Mouse (Mus musculus) heart, postnatal 10 days (tissue): ENCODE results near the gene Gpr107. TPM values are rescaled to one million over a fixed set of nuclear protein-coding genes. Genes with fewer than 3 reads are reported as not detected.
"Not testable (repeated sequence)": the region's sequence is repeated elsewhere in the genome, so short reads cannot be mapped to it uniquely, and the experiment has no call there.

Experiments
- DNase-seq, 2 experiments: peaks; one replicate each; pipeline ENCODE4 v3.0.0; 2021
- intact Hi-C: fragments of 180-260 bp; cut with DNase I; formaldehyde crosslinking; loops from one replicate; pipeline ENCODE4 v1.15.1; 2025
- total RNA-seq, 2 experiments: library from RNA; stranded (reverse); gene quantifications; 2 replicates each; pipeline ENCODE4 v1.2.3; 2021

Gpr107 gene
- total RNA-seq, 2 experiments from 2014 or later = 42.1 to 42.3 TPM

DNA sequence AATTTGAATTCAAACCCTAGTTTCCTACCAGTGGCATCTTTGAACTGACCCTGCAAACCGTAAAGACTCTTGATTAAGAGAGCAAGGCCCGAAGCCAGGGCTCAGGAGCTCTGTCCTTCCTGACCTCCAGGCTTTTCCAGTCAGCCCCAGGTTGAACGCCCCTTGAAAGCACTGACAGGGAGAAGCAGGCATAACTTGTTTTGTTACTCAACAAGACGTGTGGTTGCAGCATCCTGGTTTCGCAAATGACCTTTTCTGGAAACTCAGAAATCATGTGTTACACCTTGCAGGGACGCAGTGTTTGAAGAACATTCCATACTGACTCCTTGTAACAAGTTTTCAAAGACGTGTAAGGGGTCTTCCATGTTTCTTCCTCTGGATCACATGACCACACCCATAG lies 5.1 kb upstream of the Gpr107 start:
- DNase-seq = no peak
- intact Hi-C loops = no loop called here

DNA sequence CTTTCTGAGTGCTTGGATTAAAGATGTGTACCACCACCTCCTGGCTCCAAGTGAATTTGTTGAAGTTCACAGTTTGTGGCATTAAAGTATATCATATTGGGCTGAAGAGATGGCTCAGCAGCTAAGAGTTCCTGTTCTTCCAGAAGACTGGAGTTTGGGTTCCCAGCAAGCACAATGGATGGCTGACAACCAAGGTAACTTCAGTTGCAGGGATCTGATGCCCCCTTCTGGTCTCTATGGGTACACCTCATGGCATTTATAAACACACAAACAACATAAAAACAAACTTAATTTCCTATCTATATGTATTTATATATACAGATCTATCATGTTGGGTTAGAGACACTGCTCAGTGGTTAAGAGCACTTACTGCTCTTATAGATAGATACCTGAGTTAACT lies 1.4 kb upstream of the Gpr107 start:
- no peak for DNase-seq
- intact Hi-C loops = loop anchor here (2.0 kb wide), 1 partner anchor 126 kb away; no protein-coding TSS in a partner anchor

DNA sequence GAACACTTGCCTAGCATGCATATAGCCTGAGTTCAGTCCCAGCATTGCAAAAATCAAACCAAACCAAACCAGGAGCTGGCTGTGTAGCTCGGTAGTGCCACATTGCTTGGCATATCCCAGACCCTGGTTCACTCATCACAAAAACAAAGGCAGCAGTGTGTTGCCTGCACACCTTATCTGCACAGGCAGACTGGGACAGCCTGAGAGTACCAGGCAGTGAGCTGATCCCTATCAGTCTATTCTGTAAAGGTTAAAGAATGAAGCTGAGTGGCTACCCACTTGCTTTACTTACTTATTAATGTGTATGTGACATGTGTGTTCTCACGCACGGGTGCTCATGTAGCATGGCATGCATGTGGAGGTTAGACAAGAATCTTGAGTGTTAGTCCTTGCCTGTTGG lies 4.7 kb downstream of the Gpr107 start:
- intact Hi-C loops = no loop called here
- DNase-seq = no peak

DNA sequence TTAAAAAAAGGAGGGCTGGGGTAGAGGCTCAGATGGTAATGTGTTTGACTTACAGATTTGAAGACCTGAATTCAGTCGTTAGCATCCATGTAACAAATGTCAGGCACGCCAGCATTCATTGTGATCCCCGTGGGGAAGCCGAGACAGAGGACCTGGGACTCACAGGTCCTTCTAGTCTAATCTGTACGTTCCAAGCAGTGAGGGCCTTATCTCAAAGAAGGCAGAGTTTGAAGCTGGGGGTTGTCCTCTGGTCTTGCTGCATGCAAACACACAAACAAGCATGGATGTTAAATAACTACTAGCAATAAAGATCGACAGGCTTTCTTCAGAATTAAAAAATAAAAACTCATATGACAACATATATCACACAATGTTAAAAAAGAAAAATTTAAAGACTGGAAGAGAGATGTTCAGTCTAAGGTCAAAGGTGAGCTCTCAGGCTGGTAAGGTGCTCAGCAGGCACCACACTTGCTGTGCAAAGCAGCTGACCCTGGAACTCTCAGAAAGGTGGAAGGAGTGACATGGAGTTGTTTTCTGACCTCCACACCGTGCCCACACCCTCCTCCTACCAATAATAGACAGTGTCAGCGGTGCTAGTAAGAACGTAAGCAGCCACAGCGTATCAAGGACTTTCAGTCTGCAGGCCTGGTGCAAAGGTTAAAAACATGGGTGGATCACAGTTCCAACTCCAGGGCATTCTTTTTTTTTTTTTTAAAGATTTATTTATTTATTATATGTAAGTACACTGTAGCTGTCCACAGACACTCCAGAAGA lies 8.2 kb downstream of the Gpr107 start:
- intact Hi-C loops = no loop called here
- no peak for DNase-seq

DNA sequence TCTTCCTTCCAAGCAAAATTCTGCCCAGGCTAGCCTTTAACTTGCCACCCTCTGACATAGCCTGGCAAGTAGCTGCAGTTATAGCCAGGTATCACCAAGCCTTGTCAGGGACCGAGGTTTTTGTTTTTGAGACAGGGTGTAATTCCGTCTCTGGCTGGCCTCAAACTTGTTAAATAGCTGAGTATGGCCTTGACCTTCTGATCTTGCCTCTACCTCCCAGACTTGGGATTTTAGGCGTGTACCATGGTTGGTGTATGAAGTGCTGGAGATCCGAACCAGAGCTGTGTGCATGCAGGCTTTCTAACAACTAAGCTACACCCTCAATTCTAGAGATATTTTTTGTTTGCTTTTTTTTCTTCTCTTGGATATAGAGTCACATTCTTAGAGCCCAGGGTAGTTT lies 9.5 kb downstream of the Gpr107 start:
- intact Hi-C loops = no loop called here
- DNase-seq = no peak

DNA sequence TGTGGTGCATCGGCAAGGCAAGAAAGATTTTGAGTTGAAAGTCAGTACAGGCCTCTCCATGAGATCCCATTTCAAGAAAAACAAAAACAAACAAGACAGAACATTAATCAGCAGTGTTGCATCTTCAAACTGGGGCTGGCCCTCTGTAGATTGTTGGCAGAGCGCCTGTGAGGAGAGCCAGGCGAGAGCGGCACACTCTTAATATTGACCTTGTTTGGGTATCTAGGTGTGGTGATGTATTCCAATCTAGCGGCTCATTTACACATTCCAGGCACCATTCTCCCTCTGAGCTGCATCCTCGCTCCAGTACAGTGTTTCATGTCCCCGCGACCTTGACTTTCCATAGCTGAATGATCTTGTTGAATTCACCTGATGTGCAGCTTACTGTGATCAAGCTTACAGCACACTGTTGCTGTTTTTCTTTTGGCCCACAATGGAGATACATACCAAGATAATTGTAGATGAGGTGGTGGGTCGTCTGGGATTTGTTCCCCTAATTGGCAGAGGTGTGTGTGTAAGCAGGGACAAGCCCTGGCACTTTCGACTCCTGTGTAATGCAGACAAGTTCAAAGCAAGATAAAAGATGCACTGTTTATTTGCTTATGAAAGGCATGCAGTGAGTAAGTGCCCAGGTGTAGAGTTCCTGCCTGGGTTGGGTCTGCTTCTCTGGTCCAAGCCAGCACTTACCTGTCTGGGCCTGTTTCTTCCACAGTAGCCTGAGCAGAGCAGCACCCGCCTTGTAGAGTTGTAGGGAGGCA lies 11.4 kb downstream of the Gpr107 start:
- intact Hi-C loops = no loop called here
- DNase-seq = no peak

DNA sequence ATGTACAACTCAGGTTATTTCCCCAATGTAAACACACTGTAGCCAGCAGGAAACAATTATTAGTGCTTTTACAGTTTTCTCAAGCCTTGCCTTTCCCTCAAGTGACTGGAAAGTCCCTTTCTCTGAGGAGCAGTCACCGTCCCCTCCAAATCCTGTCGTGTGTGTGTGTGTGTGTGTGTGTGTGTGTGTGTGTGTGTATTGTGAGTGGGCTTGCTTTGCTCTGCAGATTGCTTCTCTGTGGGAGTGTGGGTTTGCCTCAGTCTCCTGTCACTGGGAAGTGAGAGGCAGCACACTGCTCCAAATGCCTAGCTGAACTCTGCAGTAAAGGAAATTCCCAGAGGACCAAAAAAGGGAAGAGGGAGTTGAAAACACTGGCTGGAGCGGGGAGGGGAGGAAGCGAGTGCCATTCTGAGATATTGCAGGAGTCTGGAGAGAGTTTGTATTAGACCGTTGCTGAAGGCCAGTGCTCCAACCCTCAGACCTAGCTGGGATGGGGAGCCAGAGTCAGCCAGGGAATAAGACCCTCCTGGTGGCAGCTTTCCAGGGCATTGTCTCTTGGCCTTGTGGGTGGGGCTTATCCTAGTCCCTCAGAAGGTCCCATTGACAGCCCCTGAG lies 12.8 kb downstream of the Gpr107 start:
- peak; percentile 66 to 69 for DNase-seq
- intact Hi-C loops = no loop called here

DNA sequence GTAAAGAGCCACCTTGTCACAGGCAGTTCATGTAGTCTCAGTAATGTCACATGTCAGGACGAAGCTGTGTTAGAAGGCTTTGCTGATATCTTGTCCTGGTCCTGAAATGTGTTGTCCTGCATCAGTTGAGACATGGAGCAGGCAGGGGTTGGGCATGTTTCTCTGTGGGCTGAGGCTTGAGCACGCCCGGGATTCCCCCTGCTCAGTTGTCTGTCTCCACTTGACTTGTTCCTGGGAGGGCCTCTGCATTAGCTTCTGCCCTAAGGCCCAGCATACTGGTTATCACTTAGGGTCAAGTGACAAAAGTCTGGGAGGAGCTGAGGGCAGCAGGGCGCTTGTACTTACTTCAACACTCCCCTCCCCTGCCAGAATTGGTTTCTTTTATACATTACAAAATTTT lies 13.4 kb downstream of the Gpr107 start:
- intact Hi-C loops = no loop called here
- DNase-seq = no peak

DNA sequence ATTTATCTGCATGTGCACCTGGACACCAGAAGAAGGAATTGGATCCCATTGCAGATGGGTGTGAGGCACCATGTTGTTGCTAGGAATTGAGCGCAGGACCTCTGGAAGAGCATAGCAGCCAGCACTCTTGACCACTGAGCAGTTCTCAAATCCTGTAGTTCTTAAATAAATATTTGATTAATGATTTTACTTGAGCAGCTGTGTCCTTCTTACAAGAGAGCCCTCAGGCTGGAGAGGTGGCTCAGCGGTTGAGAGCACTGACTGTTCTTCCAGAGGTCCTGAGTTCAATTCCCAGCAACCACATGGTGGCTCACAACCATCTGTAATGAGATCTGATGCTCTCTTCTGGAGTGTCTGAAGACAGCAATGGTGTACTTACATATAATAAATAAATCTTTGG lies 15.5 kb downstream of the Gpr107 start:
- intact Hi-C loops, DNase-seq: not testable (repeated sequence)

DNA sequence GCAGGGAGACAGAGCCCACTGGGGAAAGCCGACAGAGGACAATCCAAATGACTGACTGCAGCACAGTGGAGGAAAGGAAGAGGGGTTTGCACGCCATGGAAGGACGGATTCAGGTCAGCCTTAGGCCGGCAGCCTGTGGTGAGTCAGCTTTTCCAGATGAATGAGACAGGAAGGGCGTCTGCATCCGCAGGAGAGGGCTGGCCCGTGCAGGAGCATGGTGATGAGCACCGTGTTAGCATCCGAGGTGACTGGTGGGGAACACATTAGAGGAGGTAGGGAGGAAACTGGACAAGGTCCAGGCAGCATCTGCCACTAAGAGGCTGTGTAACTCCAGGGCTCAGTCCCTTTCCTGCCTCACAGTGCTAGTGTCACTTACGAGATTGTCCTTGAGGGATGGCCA lies 16.9 kb downstream of the Gpr107 start:
- intact Hi-C loops = no loop called here
- peak; percentile 53 to 57 for DNase-seq

DNA sequence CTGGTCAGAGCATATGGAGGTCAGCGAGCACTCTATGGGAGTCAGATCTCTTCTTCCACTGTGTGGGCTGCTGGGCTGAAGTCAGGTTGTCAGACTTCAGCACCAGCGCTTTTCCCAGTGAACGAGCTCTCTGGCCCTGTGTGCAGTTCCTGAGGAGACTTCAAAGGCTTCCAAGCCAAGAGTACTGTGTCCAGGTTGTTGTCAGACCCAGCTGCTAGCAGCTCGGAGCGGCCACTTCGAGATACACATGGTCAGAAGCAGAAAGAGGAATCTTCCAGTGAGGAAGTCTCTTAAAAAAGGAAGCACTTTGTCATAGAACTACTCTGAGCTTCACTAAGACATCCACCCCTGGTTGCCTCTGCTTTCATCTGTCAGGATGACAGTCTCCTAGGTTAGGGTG lies 18.0 kb downstream of the Gpr107 start:
- DNase-seq = no peak
- intact Hi-C loops = no loop called here

DNA sequence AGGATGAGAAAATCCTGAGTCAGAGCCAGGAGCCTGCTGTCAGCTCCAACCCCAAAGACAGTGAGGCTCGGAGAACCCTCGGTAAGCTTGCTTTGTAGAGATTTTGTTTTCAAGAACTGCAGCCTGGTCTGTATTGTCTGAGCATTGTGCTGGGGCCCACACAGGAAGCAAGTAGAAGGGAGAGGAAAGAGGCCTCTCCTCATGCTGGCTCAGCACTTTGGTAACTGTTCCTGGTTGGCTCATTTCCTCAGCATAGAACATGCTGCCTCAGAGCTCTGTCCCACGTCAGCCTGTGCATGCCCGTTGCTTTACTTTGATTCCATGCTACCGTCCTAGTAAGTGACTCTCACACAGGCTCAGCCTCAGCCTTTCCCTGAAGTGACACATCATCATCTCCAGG lies 19.9 kb downstream of the Gpr107 start:
- intact Hi-C loops = no loop called here
- peak; percentile 44 to 46 for DNase-seq

DNA sequence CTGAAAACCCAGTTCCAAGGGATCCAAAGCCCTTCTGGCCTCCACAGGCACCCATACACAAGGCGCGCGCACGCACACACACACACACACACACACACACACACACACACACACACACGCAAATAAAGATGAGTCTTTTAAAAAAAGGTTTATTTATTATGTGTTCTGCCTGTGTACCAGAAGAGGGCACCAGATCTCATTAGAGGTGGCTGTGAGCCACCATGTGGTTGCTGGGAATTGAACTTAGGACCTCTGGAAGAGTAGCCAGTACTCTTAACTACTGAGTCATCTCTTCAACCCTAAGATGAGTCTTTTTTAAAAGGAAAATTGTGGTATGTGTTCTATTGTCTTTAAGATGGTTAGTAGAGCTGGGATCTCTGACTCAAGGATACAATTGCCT lies 20.4 kb downstream of the Gpr107 start:
- no peak for DNase-seq
- intact Hi-C loops = no loop called here

DNA sequence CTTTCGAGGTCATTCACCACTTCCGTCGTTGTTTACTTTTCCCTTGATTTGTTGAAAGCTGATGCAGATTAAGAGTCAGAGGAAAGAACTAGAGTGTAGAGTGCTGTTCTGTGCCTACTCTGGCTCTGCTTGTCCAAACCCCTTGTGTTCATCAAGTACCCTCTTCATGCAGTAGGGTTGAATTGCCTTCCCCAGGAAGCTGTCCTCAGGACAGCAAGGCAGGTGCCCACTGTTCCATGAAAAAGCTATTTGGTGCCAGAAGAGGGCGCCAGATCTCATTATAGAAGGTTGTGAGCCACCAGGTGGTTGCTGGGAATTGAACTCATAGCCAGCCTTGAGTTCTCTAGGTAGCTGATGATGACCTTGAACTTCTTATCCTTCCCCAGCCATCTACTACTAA lies 21.2 kb downstream of the Gpr107 start:
- intact Hi-C loops = no loop called here
- DNase-seq = no peak

DNA sequence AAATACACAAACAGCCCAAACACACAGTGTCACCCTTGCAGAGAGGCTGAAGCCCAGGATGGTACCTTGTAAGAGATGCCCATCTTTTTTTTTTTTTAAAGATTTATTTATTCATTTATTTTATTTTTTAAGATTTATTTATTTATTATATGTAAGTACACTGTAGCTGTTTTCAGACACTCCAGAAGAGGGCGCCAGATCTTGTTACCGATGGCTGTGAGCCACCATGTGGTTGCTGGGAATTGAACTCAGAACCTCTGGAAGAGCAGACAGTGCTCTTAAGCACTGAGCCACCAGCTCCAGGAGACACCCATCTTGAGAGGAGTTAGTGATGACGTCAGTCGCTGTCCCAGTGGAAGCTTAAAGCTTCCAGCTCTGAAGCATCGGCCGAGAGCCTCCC lies 26.5 kb downstream of the Gpr107 start:
- intact Hi-C loops, DNase-seq: not testable (repeated sequence)

DNA sequence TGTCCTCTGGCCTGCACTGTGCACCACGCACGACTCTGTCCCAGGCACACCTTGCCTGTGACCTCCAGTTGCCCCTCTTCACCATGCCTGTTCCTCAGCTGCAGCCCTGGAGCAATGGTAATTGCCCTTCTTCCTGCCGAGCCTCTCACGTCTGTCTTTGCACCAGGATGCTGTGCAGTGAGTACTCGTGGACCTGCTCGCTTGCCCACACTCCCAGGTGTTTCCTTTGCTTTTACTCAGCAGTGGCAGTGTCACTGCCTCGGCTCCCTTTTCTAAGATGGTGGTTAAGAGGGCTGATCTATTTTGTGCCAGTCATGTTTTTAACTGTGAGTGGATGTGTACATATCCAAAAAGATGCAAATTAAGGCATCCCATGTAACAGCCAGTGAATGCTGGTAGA lies 27.4 kb downstream of the Gpr107 start:
- DNase-seq = no peak
- intact Hi-C loops = no loop called here

DNA sequence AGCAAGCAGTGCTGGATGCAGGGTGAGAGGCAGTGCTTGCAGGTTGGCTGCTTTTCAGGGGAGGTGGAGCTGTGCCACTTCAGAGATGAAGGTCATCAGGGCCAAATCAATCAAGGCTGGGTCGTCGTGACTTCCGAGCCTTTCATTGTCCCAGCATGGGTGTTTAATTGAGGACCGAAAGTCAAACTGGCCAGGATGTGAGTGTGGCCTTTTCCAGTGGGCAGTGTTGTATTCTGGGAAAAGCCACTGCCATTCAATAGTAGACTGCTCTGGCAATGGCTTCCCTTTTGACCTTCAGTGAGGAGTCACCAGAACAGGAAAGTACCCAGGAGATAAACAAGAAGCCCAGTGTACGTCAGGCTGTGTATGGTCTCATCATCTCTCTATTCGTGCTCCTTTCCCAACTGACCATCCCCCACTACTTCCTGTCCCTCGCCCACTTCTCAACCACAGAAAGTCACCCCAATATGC lies 28.0 kb downstream of the Gpr107 start:
- DNase-seq = no peak
- intact Hi-C loops = loop anchor here (5.0 kb wide), 1 partner anchor 158 kb away; no protein-coding TSS in a partner anchor

DNA sequence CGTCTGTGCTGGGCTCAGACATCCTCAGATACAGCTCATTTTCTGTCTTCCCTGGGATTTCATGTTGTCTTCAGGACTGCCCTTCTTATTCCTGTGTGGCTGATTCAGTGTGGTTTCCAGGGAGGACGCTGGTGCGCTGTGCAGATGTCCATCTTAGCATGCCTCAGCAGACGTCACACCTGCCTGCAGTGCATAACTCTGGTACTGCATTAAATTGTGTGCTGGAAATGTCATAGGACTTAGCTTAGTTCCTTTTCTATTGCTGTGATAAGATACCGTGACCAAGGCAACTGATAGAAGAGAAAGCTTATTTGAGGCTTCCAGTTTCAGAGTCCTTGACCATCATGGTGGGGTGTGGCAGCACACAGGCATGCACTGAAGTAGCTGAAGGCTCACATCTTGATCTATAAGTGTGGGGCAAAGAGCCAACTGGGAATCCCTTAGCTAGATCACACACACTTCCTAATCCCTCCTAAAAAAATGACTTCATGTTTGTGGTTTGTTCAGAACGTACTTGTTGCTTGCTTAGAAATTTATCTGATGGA lies 30.7 kb downstream of the Gpr107 start:
- DNase-seq = no peak
- intact Hi-C loops = loop anchor here (5.0 kb wide), 1 partner anchor 161 kb away; no protein-coding TSS in a partner anchor

DNA sequence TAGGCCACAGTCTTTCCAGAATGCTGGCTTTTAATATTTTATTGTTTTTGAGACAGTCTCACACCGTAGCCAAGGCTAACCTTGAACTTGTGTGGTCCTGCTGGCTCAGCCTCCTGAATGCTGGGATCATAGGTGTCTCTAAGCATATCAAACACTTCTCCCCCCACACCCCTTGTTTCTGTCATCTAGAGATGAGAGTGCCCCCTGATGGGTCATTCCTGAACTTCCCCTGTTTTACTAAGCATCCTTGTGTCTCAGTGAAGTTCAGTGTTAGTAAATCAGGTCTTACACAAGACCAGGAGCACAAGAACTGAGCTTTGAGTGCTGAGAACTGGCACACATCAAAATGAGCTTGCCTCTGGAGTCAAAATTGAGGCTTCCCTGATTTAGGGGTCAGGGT lies 31.7 kb downstream of the Gpr107 start:
- intact Hi-C loops = loop anchor here (5.0 kb wide), 1 partner anchor 162 kb away; no protein-coding TSS in a partner anchor
- DNase-seq = no peak

DNA sequence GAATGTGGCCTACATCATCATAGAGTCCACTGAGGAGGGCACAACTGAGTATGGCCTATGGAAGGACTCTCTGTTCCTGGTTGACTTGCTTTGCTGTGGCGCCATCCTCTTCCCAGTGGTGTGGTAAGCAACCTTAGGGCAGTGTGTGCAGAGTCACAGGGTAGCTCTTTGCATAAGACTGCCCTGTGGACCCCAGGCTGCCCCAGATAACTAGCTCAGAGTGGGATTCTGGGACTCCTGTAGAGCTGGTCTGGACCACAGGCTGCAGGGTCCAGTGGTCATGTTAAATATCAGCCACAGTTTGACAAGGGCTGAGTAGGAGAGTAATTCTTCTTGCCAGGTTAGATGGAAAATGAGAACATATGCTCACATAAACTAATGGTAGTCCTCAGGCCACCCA lies 36.6 kb downstream of the Gpr107 start:
- no peak for DNase-seq
- intact Hi-C loops = no loop called here

DNA sequence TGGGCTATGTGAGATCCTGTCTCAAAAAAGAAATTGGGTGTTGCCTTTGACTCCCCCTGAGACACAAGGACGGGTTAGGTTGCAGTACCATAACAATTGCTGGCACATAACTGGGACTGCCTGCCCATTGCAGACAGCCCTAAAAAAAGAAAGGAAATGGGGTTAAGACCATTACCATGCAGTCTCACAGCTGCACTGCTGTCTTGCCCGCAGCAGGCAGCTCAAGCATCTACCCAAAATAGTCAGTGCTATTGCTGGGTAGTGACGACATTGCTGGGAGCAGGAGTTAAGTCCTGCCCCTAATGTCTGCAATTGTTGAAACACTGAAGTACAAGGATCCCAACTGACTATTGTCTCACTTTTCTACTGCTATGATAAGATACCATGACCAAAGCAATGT lies 37.5 kb downstream of the Gpr107 start:
- peak in 1 of 2 experiments; percentile 48 for DNase-seq
- intact Hi-C loops = no loop called here
